Mouse (Mus musculus) heart, postnatal 0 days (tissue): ENCODE results near the gene Dnah7b.

ENCODE experiments used
- CTCF ChIP-seq: IDR thresholded peaks from 2 replicates; pipeline ENCODE4 v1.5.1; 2016; ENCODE audit warnings: antibody characterized with exemption, control low read depth, low read depth
- EP300 ChIP-seq: IDR thresholded peaks from 2 replicates; pipeline ENCODE4 v1.6.1; 2016; ENCODE audit warnings: antibody characterized with exemption, low read depth

- TF ChIP-seq CTCF: no peak
- no peak for TF ChIP-seq EP300
These were observed 205.8 kb downstream of the Dnah7b start for GRCm38 (mm10) chr1:46271927-46272326.
